Mouse (Mus musculus): ENCODE results near the gene Grsf1. TPM values are rescaled to one million over a fixed set of nuclear protein-coding genes. Genes with fewer than 3 reads are reported as not detected.

Gene Grsf1
- 39.4 and 47.5 TPM in 2 replicates for polyA plus RNA-seq (2015; fragmentation: Nextera tagmentation; extraction: Ambion mirVana)

GRCm38 (mm10) chr5:88675443-88676387 is at the start of gene Grsf1:
Grsf1 (minus strand) TSS chr5:88676171.
- Histone ChIP-seq H3K4me3 (peak within 1 kb of the TSS; percentile 97), H3K27ac (peak within 1 kb of the TSS; percentile 96), H3K9me3 (no peaks in the 10 kb centered on the region), H3K9ac (peak within 1 kb of the TSS; percentile 97), H3K36me3 (peaks cover 11% of the 10 kb centered on the region), H3K27me3 (no peaks in the 10 kb centered on the region), H3K4me1 (peaks cover 15% of the 10 kb centered on the region), H3K4me2 (peak within 1 kb of the TSS; percentile 82)
- WGBS, result under 1% methylated on average over 123 of the region's 127 CpGs
- ATAC-seq (ENCODE audit: insufficient number of reproducible peaks, low FRiP score, low TSS enrichment, low read depth), result peak; percentile 90

DNA sequence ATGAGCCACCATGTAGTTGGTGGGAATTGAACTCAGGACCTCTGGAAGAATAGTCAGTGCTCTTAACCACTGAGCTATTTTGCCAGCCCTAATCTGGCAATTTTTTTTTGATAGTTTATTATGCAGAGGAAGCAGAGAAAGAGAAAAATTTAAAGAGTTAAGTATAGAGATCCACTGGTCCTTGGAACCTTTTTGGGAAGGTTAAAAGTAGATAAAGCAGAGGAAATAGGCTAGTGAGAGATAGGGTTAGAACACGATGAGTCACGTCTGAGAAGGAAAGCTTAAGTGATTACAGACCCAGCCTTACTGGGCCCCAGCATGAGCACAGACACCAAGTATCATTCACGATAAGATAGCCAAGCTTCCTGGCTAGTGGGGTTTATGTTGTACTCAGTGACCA is 48.1 kb upstream of the Grsf1 start:
- Histone ChIP-seq H3K4me1 (peaks cover 19% of the 10 kb centered on the region), H3K9ac (no peak overlapping the region), H3K36me3 (no peaks in the 10 kb centered on the region), H3K27me3 (no peaks in the 10 kb centered on the region), H3K9me3 (no peaks in the 10 kb centered on the region), H3K27ac (no peak overlapping the region), H3K4me3 (no peak overlapping the region), H3K4me2 (no peak overlapping the region)
- 59% methylated on average over 3 of the region's 3 CpGs for WGBS
- no peak for ATAC-seq (ENCODE audit: insufficient number of reproducible peaks, low FRiP score, low TSS enrichment, low read depth)

GRCm38 (mm10) chr5:88722213-88722600 is 46.2 kb upstream of the Grsf1 start:
- peak overlapping the region; percentile 89; the same call in 1 of the 2 replicates for H3K9ac ChIP-seq
- no peaks in the 10 kb centered on the region for H3K27me3 ChIP-seq
- H3K4me1 ChIP-seq, result peaks cover 19% of the 10 kb centered on the region
- H3K9me3 ChIP-seq, result no peaks in the 10 kb centered on the region
- H3K36me3 ChIP-seq, result no peaks in the 10 kb centered on the region
- peak overlapping the region; percentile 83 for H3K4me2 ChIP-seq
- ATAC-seq (ENCODE audit: insufficient number of reproducible peaks, low FRiP score, low TSS enrichment, low read depth), result no peak
- 21% methylated on average over 4 of the region's 4 CpGs for WGBS
- H3K4me3 ChIP-seq, result peak overlapping the region; percentile 100
- H3K27ac ChIP-seq, result no peak overlapping the region

DNA sequence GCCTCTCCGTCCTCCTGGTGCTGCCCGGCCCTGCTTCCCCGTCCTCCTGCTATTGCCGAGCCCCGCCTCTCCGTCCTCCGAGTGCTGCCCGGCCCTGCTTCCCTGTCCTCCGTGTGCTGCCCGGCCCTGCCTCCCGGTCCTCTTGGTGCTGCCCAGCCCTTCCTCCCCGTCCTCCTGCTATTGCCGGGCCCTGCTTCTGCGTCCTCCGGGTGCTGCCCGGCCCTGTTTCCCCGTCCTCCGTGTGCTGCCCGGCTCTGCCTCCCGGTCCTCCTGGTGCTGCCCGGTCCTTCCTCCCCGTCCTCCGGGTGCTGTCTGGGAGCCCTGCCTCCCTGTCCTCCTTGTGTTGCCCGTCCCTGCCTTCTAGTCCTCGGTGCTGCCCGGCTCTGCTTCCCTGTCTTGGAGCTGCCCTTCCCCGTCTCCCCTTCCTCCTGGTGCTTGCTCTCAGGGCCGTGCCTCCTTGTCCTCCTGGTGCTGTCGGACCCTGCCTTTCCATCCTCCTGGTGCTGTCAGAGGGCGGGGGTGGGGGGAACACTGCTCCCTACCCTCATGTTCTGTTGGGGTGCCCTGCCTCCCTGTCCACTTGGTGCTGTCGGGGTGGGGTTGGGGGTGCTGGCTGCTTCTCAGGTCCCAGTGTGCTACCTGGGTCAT is 45.7 kb upstream of the Grsf1 start:
- Histone ChIP-seq H3K36me3 (no peaks in the 10 kb centered on the region), H3K9ac (peak overlapping the region; percentile 89), H3K4me1 (peaks cover 19% of the 10 kb centered on the region), H3K4me2 (peak overlapping the region; percentile 83), H3K9me3 (no peaks in the 10 kb centered on the region), H3K4me3 (peak overlapping the region; percentile 100), H3K27me3 (no peaks in the 10 kb centered on the region), H3K27ac (no peak overlapping the region)
- ATAC-seq (ENCODE audit: insufficient number of reproducible peaks, low FRiP score, low TSS enrichment, low read depth), result no peak
- 1% methylated on average over 31 of the region's 31 CpGs for WGBS

GRCm38 (mm10) chr5:88721003-88721475 is 45.1 kb upstream of the Grsf1 start:
- Histone ChIP-seq H3K9me3 (no peaks in the 10 kb centered on the region), H3K9ac (peak overlapping the region; percentile 89), H3K27me3 (no peaks in the 10 kb centered on the region), H3K4me3 (peak overlapping the region; percentile 100), H3K4me2 (peak overlapping the region; percentile 83), H3K4me1 (peaks cover 19% of the 10 kb centered on the region), H3K36me3 (no peaks in the 10 kb centered on the region), H3K27ac (peak overlapping the region; percentile 94)
- ATAC-seq (ENCODE audit: insufficient number of reproducible peaks, low FRiP score, low TSS enrichment, low read depth), result peak; percentile 60
- under 1% methylated on average over 37 of the region's 38 CpGs for WGBS

GRCm38 (mm10) chr5:88720116-88721002 is 44.4 kb upstream of the Grsf1 start, which contains the start of gene Mob1b:
Mob1b (plus strand) TSS chr5:88720855.
- Histone ChIP-seq H3K4me1 (peaks cover 19% of the 10 kb centered on the region), H3K36me3 (no peaks in the 10 kb centered on the region), H3K4me2 (peak within 1 kb of the TSS; percentile 83), H3K9ac (peak within 1 kb of the TSS; percentile 89), H3K27me3 (no peaks in the 10 kb centered on the region), H3K4me3 (peak within 1 kb of the TSS; percentile 100), H3K27ac (peak within 1 kb of the TSS; percentile 94), H3K9me3 (no peaks in the 10 kb centered on the region)
- under 1% methylated on average over 52 of the region's 54 CpGs for WGBS
- ATAC-seq (ENCODE audit: insufficient number of reproducible peaks, low FRiP score, low TSS enrichment, low read depth), result peak; percentile 96

DNA sequence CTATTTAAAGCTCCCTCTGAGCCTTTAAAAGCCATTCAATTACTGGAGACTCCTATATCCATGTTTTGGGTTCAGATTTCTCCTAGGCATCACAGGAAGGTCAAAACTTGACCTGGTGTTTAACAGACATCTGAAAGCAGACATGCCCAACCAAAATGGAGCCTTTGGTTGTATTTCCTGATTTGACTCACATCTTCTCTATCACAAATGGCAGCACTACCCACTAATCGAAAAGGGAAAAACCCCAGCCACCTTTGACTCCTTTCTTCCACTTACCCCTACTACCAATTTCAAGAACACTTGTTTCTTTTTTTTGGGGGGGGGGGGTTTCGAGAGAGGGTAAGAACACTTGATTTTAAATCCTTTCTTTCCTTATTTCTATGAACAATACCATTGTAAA is 41.0 kb upstream of the Grsf1 start:
- no peak for ATAC-seq (ENCODE audit: insufficient number of reproducible peaks, low FRiP score, low TSS enrichment, low read depth)
- no peak overlapping the region for H3K4me3 ChIP-seq
- WGBS, result 76% methylated on average over 2 of the region's 2 CpGs
- no peak overlapping the region for H3K27ac ChIP-seq
- H3K36me3 ChIP-seq, result no peaks in the 10 kb centered on the region
- no peak overlapping the region for H3K4me2 ChIP-seq
- no peaks in the 10 kb centered on the region for H3K9me3 ChIP-seq
- H3K27me3 ChIP-seq, result no peaks in the 10 kb centered on the region
- no peak overlapping the region for H3K9ac ChIP-seq
- peaks cover 12% of the 10 kb centered on the region for H3K4me1 ChIP-seq

DNA sequence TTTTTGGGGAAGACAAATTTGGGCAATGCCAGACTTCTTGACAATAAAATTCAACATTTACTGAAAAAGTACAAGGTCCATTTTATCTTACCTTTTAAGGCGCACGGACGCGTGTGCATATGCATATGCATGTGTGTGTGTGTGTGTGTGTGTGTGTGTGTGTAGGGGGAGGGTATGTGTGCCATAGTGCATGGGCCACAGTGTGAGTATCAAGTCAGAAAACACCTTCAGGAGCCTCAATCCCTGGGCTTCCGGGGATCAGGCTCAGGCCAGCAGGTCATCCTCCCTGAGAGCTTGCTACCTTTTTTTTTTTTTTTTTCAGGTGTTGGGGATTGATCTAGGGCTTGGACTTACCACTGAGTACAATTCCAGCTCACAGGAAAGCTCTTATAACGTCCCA is 36.4 kb upstream of the Grsf1 start:
- no peak for ATAC-seq (ENCODE audit: insufficient number of reproducible peaks, low FRiP score, low TSS enrichment, low read depth)
- no peaks in the 10 kb centered on the region for H3K9me3 ChIP-seq
- H3K4me3 ChIP-seq, result no peak overlapping the region
- no peaks in the 10 kb centered on the region for H3K27me3 ChIP-seq
- H3K4me1 ChIP-seq, result 0 out of 2 replicates have a peak, but pooled peaks cover 10% of the 10 kb centered on the region
- no peak overlapping the region for H3K9ac ChIP-seq
- no peak overlapping the region for H3K4me2 ChIP-seq
- no peaks in the 10 kb centered on the region for H3K36me3 ChIP-seq
- 71% methylated on average over 6 of the region's 6 CpGs for WGBS
- no peak overlapping the region for H3K27ac ChIP-seq

DNA sequence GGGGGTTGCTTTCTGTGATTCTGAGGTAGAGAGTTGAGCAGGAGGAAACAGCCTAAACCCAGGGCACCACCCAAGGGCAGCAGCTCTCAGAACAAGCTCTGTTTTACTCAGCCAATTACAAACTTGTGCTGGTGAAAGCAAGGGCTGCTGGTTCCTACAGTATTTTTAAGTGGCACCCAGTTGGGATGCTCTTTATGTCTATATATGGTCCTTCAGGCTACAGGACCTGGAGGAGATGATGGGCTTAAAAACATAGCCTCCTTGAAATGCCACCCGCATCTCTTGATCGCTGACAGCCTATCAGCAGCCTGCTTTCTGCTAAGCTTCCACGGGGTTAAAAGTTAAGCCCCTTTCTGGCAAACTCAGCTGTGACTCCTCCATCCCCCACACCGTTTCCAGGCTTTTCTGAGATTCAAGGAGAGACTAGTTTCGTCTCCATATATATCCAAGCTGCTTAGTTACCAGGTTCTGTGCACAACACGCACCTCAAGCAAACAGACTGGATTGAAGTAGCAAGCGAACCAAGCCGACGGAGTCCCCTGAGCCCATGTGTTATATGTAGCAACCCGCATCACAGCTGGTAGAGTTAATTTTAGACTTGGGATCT is 35.8 kb upstream of the Grsf1 start:
- Histone ChIP-seq H3K9me3 (no peaks in the 10 kb centered on the region), H3K36me3 (no peaks in the 10 kb centered on the region), H3K27me3 (no peaks in the 10 kb centered on the region), H3K27ac (no peak overlapping the region), H3K9ac (no peak overlapping the region), H3K4me2 (no peak overlapping the region), H3K4me3 (no peak overlapping the region), H3K4me1 (0 out of 2 replicates have a peak, but pooled peaks cover 10% of the 10 kb centered on the region)
- WGBS, result 27% methylated on average over 10 of the region's 10 CpGs
- ATAC-seq (ENCODE audit: insufficient number of reproducible peaks, low FRiP score, low TSS enrichment, low read depth), result 0 out of 2 replicates have a peak, but pooled peaks have one; percentile 19

DNA sequence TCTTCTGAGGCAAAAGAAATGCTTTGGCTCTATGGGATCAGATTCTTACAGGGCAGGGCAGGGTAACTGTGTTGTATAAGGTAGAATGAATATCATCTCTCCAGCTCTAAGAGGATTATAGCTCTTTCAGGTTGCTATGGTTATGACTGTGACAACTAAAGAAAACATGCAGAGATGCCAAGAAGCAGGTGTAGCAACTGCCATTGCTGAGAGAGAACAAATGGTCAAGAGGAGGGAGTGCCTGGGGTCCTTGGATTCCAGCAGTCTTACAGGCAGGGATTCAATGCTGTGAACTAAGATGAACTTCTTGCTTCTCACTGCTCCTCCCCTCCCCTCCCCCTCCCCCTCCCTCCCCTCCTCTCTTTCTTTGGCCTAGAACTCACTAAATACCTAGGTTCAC is 35.2 kb upstream of the Grsf1 start:
- Histone ChIP-seq H3K4me2 (no peak overlapping the region), H3K27ac (no peak overlapping the region)
- ATAC-seq (ENCODE audit: insufficient number of reproducible peaks, low FRiP score, low TSS enrichment, low read depth), result peak; percentile 48; the same call in 1 of the 2 replicates

DNA sequence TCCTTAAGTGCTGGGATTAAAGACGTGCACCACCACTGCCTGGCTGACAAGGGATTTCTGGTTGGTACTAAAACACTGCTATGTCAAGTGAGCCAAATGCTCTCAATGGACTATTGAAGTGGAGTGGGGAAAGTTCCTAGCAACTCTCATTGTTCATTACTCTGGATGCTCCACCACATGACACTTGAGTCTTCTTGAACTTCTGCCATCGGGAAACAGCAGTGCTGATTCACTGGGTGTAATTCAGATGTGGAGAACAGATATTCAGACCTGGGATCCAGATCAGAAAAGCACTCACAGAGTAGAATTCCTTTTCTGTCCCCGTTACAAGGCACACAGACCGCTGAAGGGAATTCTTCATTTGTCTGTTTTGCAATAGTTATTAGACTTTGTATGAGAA is 27.6 kb upstream of the Grsf1 start:
- 81% methylated on average over 4 of the region's 4 CpGs for WGBS
- Histone ChIP-seq H3K4me1 (no peaks in the 10 kb centered on the region), H3K9me3 (no peaks in the 10 kb centered on the region), H3K4me3 (no peak overlapping the region), H3K27me3 (no peaks in the 10 kb centered on the region), H3K36me3 (no peaks in the 10 kb centered on the region), H3K9ac (no peak overlapping the region), H3K4me2 (no peak overlapping the region), H3K27ac (no peak overlapping the region)
- no peak for ATAC-seq (ENCODE audit: insufficient number of reproducible peaks, low FRiP score, low TSS enrichment, low read depth)

More for the DNA sequence above, 35.2 kb upstream of the Grsf1 start:
- Histone ChIP-seq H3K4me1 (0 out of 2 replicates have a peak, but pooled peaks cover 10% of the 10 kb centered on the region), H3K9ac (no peak overlapping the region), H3K4me3 (no peak overlapping the region), H3K36me3 (no peaks in the 10 kb centered on the region), H3K27me3 (no peaks in the 10 kb centered on the region), H3K9me3 (no peaks in the 10 kb centered on the region)

All from limb, embryonic 15.5 days (tissue).